Mouse (Mus musculus): ENCODE measurements around the gene Adsl.
A peak's percentile ranks its signal among the peaks of the same experiment; 100 is the strongest.

The Adsl gene

GRCm38 (mm10) chr15:80941468-80942040 is 6.7 kb upstream of the Adsl start:
- no peak for DNase-seq (ENCODE audit: low read depth, low spot score)

- no peak for DNase-seq (ENCODE audit: low read depth, low spot score)
Measured at GRCm38 (mm10) chr15:80945851-80946250, 2.4 kb upstream of the Adsl start.

- no peak for DNase-seq (ENCODE audit: low read depth, low spot score)
Measured at GRCm38 (mm10) chr15:80949431-80949830, 1.1 kb downstream of the Adsl start.

- DNase-seq (ENCODE audit: low read depth, low spot score): no peak
Measured at GRCm38 (mm10) chr15:80950055-80950454, 1.8 kb downstream of the Adsl start.

GRCm38 (mm10) chr15:80953971-80954370 is 5.7 kb downstream of the Adsl start:
- DNase-seq (ENCODE audit: low read depth, low spot score): no peak

- no peak for DNase-seq (ENCODE audit: low read depth, low spot score)
Measured at GRCm38 (mm10) chr15:80954861-80955260, 6.6 kb downstream of the Adsl start.

- no peak for DNase-seq (ENCODE audit: low read depth, low spot score)
Measured at GRCm38 (mm10) chr15:80955836-80956438, 7.6 kb downstream of the Adsl start.

GRCm38 (mm10) chr15:80969371-80969770 is 21.1 kb downstream of the Adsl start:
- no peak for DNase-seq (ENCODE audit: low read depth, low spot score)

GRCm38 (mm10) chr15:80974311-80974710 is 26.0 kb downstream of the Adsl start:
- DNase-seq (ENCODE audit: low read depth, low spot score): no peak

GRCm38 (mm10) chr15:80975666-80976065 is 27.4 kb downstream of the Adsl start:
- DNase-seq (ENCODE audit: low read depth, low spot score): no peak

GRCm38 (mm10) chr15:80977620-80978334 is 29.5 kb downstream of the Adsl start, which contains the start of gene Sgsm3:
Gene Sgsm3, plus strand, starts transcription at chr15:80977765.
- DNase-seq (ENCODE audit: low read depth, low spot score): peak; percentile 87

GRCm38 (mm10) chr15:80979611-80980010 is 31.3 kb downstream of the Adsl start:
- no peak for DNase-seq (ENCODE audit: low read depth, low spot score)

- no peak for DNase-seq (ENCODE audit: low read depth, low spot score)
Measured at GRCm38 (mm10) chr15:80981176-80981575, 32.9 kb downstream of the Adsl start.

GRCm38 (mm10) chr15:80983264-80983663 is 35.0 kb downstream of the Adsl start:
- DNase-seq (ENCODE audit: low read depth, low spot score): no peak

- DNase-seq (ENCODE audit: low read depth, low spot score): no peak
Measured at GRCm38 (mm10) chr15:80988331-80988730, 40.0 kb downstream of the Adsl start.

- DNase-seq (ENCODE audit: low read depth, low spot score): no peak
Measured at GRCm38 (mm10) chr15:80989712-80990111, 41.4 kb downstream of the Adsl start.

GRCm38 (mm10) chr15:80994959-80995358 is 46.7 kb downstream of the Adsl start:
- DNase-seq (ENCODE audit: low read depth, low spot score): no peak

GRCm38 (mm10) chr15:80996090-80996835 is 48.0 kb downstream of the Adsl start:
- DNase-seq (ENCODE audit: low read depth, low spot score): no peak

GRCm38 (mm10) chr15:80997077-80997476 is 48.8 kb downstream of the Adsl start:
- no peak for DNase-seq (ENCODE audit: low read depth, low spot score)

GRCm38 (mm10) chr15:81000419-81001138 is 52.3 kb downstream of the Adsl start:
- DNase-seq (ENCODE audit: low read depth, low spot score): no peak

GRCm38 (mm10) chr15:81006127-81006735 is 57.9 kb downstream of the Adsl start:
- DNase-seq (ENCODE audit: low read depth, low spot score): no peak
